ENCODE assay signal across 18 mouse cellular contexts in genomic region chr10:58936441-58936860, GRCm38 (mm10).
DNase-seq lines count a peak whose midpoint lies in the region; ATAC-seq and TF ChIP-seq lines count a peak whose summit lies in the region.
"Had no signal": no experiment of that assay in that cellular context is flagged by ENCODE, and none has a peak within 500 bp of the region (broad histone marks: within the 10 kb centered on the region; RNA-seq: fewer than 3 reads in every experiment).

No protein-coding gene starts in this region.

- TF ChIP-seq EP300 in stomach, postnatal 0 days (optimal IDR thresholded peaks at IDR 0.05), result no peak

- intact Hi-C loops in left cerebral cortex, postnatal 10 days (cut with DNase I), result loop anchor here (5.0 kb wide), 1 partner anchor 124 kb away; the partner anchor contains the start of gene Sh3rf3

- H3K27me3 ChIP-seq in forebrain, embryonic 15.5 days, result no peaks in the 10 kb centered on the region
- H3K27me3 ChIP-seq in forebrain, embryonic 12.5 days, result peaks cover 6% of the 10 kb centered on the region; the same call in 1 of the 2 replicates
- H3K27me3 ChIP-seq in stomach, embryonic 14.5 days (ENCODE audit: control insufficient read depth, insufficient read depth, low read length), result no peaks in the 10 kb centered on the region
- H3K27me3 ChIP-seq in stomach, postnatal 0 days (ENCODE audit: control insufficient read depth, insufficient read depth, low read length), result no peaks in the 10 kb centered on the region
- H3K27me3 ChIP-seq: embryonic facial prominence, embryonic 12.5 days; liver, embryonic 15.5 days had no signal

- H3K9ac ChIP-seq in forebrain, embryonic 15.5 days (replicated peaks), result no peak overlapping the region
- no peak overlapping the region for H3K9ac ChIP-seq in forebrain, embryonic 12.5 days
- H3K9ac ChIP-seq in stomach, embryonic 14.5 days (replicated peaks; ENCODE audit: low read depth, low read length), result no peak overlapping the region
- no peak overlapping the region for H3K9ac ChIP-seq in stomach, postnatal 0 days (ENCODE audit: low read length)
- H3K9ac ChIP-seq: embryonic facial prominence, embryonic 12.5 days; liver, embryonic 15.5 days had no signal

- peak; percentile 34; the same call in 1 of the 2 replicates for ATAC-seq in forebrain, embryonic 15.5 days (replicated peaks)
- no peak for ATAC-seq in forebrain, embryonic 12.5 days (ENCODE audit: low FRiP score)
- ATAC-seq in stomach, embryonic 14.5 days (ENCODE audit: insufficient number of reproducible peaks, insufficient read depth, low FRiP score, low read depth), result peak; percentile 50; the same call in 1 of the 2 replicates
- no peak for ATAC-seq in stomach, postnatal 0 days (ENCODE audit: low FRiP score, low TSS enrichment)
- ATAC-seq in CD4-positive, CD25-positive, alpha-beta regulatory T cell, adult 4 months, result no peak
- ATAC-seq: activated CD4-positive, CD25-positive, alpha-beta regulatory T cell, adult 4 months had no signal

- no peak for TF ChIP-seq CTCF in stomach, postnatal 0 days (IDR thresholded peaks at IDR 0.05; ENCODE audit: low read depth)

- H3K27ac ChIP-seq in forebrain, embryonic 15.5 days (replicated peaks), result peak overlapping the region; percentile 72
- no peak overlapping the region for H3K27ac ChIP-seq in forebrain, embryonic 12.5 days
- H3K27ac ChIP-seq in stomach, embryonic 14.5 days (ENCODE audit: low read length), result no peak overlapping the region
- H3K27ac ChIP-seq in stomach, postnatal 0 days (replicated peaks), result no peak overlapping the region
- H3K27ac ChIP-seq: embryonic facial prominence, embryonic 12.5 days; limb, embryonic 10.5 days; liver, embryonic 15.5 days; midbrain, embryonic 10.5 days had no signal

- no peaks in the 10 kb centered on the region for H3K9me3 ChIP-seq in forebrain, embryonic 15.5 days
- H3K9me3 ChIP-seq in forebrain, embryonic 12.5 days, result no peaks in the 10 kb centered on the region
- no peaks in the 10 kb centered on the region for H3K9me3 ChIP-seq in stomach, embryonic 14.5 days (ENCODE audit: control insufficient read depth, low read depth, low read length)
- no peaks in the 10 kb centered on the region for H3K9me3 ChIP-seq in stomach, postnatal 0 days (ENCODE audit: control insufficient read depth, low read length)
- H3K9me3 ChIP-seq: embryonic facial prominence, embryonic 12.5 days; G1E; limb, embryonic 10.5 days; liver, embryonic 15.5 days; midbrain, embryonic 10.5 days had no signal

- H3K36me3 ChIP-seq in forebrain, embryonic 15.5 days, result no peaks in the 10 kb centered on the region
- H3K36me3 ChIP-seq in forebrain, embryonic 12.5 days (replicated peaks), result no peaks in the 10 kb centered on the region
- no peaks in the 10 kb centered on the region for H3K36me3 ChIP-seq in stomach, embryonic 14.5 days (ENCODE audit: control insufficient read depth, insufficient read depth, low read length)
- no peaks in the 10 kb centered on the region for H3K36me3 ChIP-seq in stomach, postnatal 0 days (ENCODE audit: control insufficient read depth, insufficient read depth, low read length)
- H3K36me3 ChIP-seq: embryonic facial prominence, embryonic 12.5 days; G1E; limb, embryonic 10.5 days; liver, embryonic 15.5 days; midbrain, embryonic 10.5 days had no signal

- DNase-seq in left cerebral cortex, postnatal 10 days (ENCODE audit: extremely low spot score in 1 of 2, low spot score in 2 of 2), result peak; percentile 35 to 54
- no peak for DNase-seq in left cerebral cortex, adult 18-20 months (ENCODE audit: low spot score in 2 of 2)
- DNase-seq in stomach, postnatal 0 days (ENCODE audit: low spot score), result no peak
- DNase-seq in kidney, adult 11 months, result no peak
- DNase-seq: B cell, adult 2 months; gastrocnemius, postnatal 36 days; kidney, postnatal 14 days; thymus, postnatal 14 days had no signal

- H3K4me2 ChIP-seq in forebrain, embryonic 15.5 days (replicated peaks), result no peak overlapping the region
- H3K4me2 ChIP-seq in forebrain, embryonic 12.5 days, result no peak overlapping the region
- no peak overlapping the region for H3K4me2 ChIP-seq in stomach, embryonic 14.5 days (replicated peaks; ENCODE audit: low read depth, low read length)
- H3K4me2 ChIP-seq in stomach, postnatal 0 days (replicated peaks; ENCODE audit: low read depth), result no peak overlapping the region
- H3K4me2 ChIP-seq: embryonic facial prominence, embryonic 12.5 days; liver, embryonic 15.5 days had no signal

- H3K4me1 ChIP-seq in forebrain, embryonic 15.5 days, result peaks cover 49% of the 10 kb centered on the region
- H3K4me1 ChIP-seq in forebrain, embryonic 12.5 days, result peaks cover 29% of the 10 kb centered on the region
- H3K4me1 ChIP-seq in stomach, embryonic 14.5 days (ENCODE audit: control insufficient read depth, insufficient read depth, low read length), result 0 out of 2 replicates have a peak, but pooled peaks cover 3% of the 10 kb centered on the region
- H3K4me1 ChIP-seq in stomach, postnatal 0 days (replicated peaks; ENCODE audit: control insufficient read depth, insufficient read depth), result no peaks in the 10 kb centered on the region; the same call in 1 of the 2 replicates
- H3K4me1 ChIP-seq: liver, embryonic 15.5 days had no signal

- 18% methylated on average over 9 of the region's 9 CpGs for WGBS in forebrain, embryonic 15.5 days
- 62% methylated on average over 9 of the region's 9 CpGs for WGBS in forebrain, embryonic 12.5 days
- 39% methylated on average over 9 of the region's 9 CpGs for WGBS in stomach, embryonic 14.5 days
- 41% methylated on average over 9 of the region's 9 CpGs for WGBS in stomach, postnatal 0 days

- no peak overlapping the region for H3K4me3 ChIP-seq in forebrain, embryonic 15.5 days
- no peak overlapping the region for H3K4me3 ChIP-seq in forebrain, embryonic 12.5 days (replicated peaks)
- H3K4me3 ChIP-seq in stomach, embryonic 14.5 days (ENCODE audit: low read depth, low read length), result no peak overlapping the region
- no peak overlapping the region for H3K4me3 ChIP-seq in stomach, postnatal 0 days (ENCODE audit: low read depth, low read length)
- H3K4me3 ChIP-seq: embryonic facial prominence, embryonic 12.5 days; limb, embryonic 10.5 days; liver, embryonic 15.5 days; midbrain, embryonic 10.5 days had no signal

Comparison
In these comparisons a context has a peak if more than half of its experiments do, and no peak if none do; other contexts are left out.
1. ATAC-seq: peak in forebrain, embryonic 15.5 days (single experiment) and stomach, embryonic 14.5 days (single experiment); none in forebrain, embryonic 12.5 days (single experiment), stomach, postnatal 0 days (single experiment) and CD4-positive, CD25-positive, alpha-beta regulatory T cell, adult 4 months (single experiment).
2. DNase-seq: peak in left cerebral cortex, postnatal 10 days (2 of 2); none in left cerebral cortex, adult 18-20 months (0 of 2), stomach, postnatal 0 days (single experiment) and kidney, adult 11 months (single experiment).